Mouse (Mus musculus): Measurements from ENCODE around the gene Pgap2. TPM values are rescaled to one million over a fixed set of nuclear protein-coding genes. Genes with fewer than 3 reads are reported as not detected.

Gene Pgap2
- total RNA-seq, 1 experiment from 2014 or later: 48.2 TPM

Other genes with a start within 250 kb of the Pgap2 start
- gene Il18bp, start 191.5 kb upstream of the Pgap2 start, total RNA-seq (2017): 3.9 and 4.7 TPM in 2 replicates
- 10.9 and 12.1 TPM in 2 replicates for gene Rnf121, start 144.7 kb upstream of the Pgap2 start, total RNA-seq (2017)
- 38.6 and 41.2 TPM in 2 replicates for gene Xndc1, start 144.7 kb upstream of the Pgap2 start, total RNA-seq (2017)
- gene Xntrpc, start 144.5 kb upstream of the Pgap2 start, total RNA-seq (2017): 1.6 and 2.0 TPM in 2 replicates
- not detected in 2 replicates for gene Trpc2, start 127.1 kb upstream of the Pgap2 start, total RNA-seq (2017)
- 0.55 and 1.5 TPM in 2 replicates for gene Art1, start 108.5 kb upstream of the Pgap2 start, total RNA-seq (2017)
- gene Art5, start 100.7 kb upstream of the Pgap2 start, total RNA-seq (2017): 1.1 TPM in 1 of 2 replicates, not detected in the other
- gene Chrna10, start 93.4 kb upstream of the Pgap2 start, total RNA-seq (2017): 0.31 and 0.60 TPM in 2 replicates
- gene Nup98, start within 50 bp of the Pgap2 start, total RNA-seq (2017): 55.3 and 58.8 TPM in 2 replicates
- gene Rhog, start 45.8 kb downstream of the Pgap2 start, total RNA-seq (2017): 34.9 and 35.8 TPM in 2 replicates
- 31.1 and 38.0 TPM in 2 replicates for gene Stim1, start 57.6 kb downstream of the Pgap2 start, total RNA-seq (2017)
- 447 and 684 TPM in 2 replicates for gene Rrm1, start 231.5 kb downstream of the Pgap2 start, total RNA-seq (2017)